Mouse (Mus musculus): Measurements from ENCODE around the gene Tmem74b.

Gene Tmem74b

DNA sequence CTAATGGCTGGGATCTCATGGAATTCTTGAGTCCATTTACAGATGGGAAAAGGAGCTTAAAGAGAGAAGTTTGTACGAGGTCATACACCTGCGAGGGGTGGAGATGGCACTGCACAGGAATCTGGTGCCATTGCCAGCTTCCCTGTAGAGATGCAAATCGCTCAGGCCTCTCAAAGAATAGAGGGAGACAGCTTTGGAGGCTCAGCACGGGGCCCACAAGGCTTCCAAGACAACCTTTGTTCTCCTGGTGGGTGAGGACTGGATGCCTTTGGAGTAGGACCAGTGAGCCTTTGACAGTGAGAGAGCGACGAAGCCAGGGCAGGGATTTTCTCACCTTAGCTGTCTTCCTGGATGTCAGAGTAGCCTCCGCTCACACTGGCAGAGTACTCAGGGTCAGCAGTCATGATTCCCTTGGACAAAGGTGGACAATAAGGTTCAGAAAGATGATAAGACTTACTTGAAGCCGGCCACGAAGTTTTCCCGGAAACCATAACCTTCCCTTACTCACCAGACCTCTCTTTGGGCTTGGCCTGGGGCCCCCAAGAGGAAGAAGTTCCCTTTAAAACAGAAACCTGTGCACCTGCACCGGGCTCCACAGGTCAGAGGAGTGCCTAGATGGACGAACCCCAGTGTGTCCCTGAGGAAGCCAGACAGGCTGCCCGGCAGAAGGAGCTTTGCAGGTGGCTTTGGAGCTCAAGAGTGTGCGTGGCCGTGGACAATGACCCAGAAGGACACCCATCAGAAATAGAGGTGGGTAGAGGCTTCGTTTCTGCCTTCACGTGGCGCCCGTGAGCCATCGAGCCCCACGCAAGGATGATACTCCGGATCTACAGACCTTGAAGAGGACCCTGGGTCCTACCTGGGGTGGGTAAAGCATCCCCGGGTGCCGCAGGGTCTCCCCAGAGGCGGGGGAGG is at the start of gene Tmem74b:
TSS of gene Tmem74b (plus strand) at position 778 of the 915 bp plus-strand sequence.
- peak; percentile 45 for DNase-seq (ENCODE audit: low read depth, low spot score)

DNA sequence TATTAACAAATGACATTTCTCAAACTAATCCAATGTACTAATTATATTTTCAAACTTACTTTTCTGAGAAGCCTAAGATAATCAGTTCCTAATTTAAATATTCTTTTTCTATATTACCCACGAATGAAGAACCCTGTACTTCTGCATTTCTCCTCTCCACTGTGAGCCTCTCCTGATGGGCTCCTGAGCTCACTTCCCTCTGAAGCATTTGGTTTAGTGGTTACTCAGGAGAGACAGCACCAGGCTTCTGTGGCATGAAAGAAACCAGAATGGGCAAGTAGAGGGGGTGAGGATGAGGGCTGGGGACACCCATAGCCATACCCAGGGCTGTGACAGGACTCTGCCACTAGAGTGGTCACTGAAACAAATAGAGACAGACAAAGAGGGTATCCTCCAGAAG is 49.8 kb upstream of the Tmem74b start:
- no peak for DNase-seq (ENCODE audit: low read depth, low spot score)

DNA sequence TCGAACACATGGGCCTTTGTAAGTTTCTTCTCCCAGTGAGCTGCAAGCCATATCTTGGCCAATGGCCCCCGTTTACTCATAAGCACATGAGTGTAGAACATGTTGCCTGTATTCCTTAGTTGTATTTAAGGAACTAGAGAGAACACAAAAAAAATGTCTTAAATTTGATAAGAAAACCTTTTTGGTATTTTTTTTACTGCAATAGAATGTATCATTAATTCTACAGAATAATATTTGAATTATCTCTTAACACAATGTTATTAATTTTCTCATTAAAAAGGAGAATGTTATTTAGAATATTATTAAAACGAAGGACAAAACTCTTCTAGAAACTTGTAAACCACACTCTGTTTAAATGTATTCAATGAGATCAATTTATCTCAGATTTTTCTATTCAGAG is 33.4 kb upstream of the Tmem74b start, which contains the start of gene Rad21l:
TSS of gene Rad21l (minus strand) at position 101 of the 400 bp plus-strand sequence.
- no peak for DNase-seq (ENCODE audit: low read depth, low spot score)

DNA sequence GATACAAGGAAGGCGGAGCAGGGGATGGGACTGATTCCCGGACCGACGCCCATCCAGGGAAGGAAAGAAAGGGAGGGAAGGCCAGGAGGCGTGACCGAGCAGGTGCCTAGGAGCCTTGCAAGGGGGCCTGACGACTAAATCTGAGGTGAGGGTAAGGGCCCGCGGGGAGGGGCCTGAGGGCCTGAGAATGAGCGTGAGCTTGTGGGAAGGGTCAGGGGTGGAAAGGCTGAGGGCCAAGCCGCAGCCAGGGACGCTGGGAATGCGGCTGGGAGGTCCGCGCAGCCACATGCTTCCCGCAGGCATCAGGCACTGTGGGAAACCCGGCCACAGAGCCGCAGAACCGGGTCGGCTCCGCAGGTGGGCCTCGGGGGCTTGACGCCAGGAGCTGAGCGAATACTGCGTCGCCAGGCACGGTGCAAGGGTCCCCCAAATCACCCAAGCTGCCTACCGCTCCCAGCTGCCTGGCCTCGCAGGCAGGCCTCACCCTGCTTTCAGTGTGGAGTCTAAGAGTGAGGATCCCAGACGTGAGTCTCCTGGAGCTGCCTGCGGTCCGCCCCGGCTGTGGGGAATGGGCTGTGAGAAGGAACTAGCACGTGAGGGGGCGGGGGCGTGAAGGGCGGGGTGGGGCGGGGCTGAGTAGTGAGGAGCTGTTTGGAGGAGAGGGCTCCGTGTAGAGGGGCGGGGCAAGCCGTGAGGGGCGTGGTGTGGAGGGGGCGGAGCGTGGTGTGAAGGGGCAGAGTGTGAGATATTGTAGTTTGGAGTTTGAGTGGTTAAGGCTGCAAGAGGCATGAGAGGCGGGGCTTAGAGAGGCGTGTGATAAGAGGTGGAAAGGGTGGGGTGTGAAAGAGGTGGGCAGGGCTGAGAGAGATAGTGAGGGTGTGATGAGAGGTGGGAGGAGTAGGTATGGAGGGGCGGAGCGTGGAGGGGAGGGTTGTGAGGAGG is 31.5 kb upstream of the Tmem74b start:
- peak; percentile 51 for DNase-seq (ENCODE audit: low read depth, low spot score)

DNA sequence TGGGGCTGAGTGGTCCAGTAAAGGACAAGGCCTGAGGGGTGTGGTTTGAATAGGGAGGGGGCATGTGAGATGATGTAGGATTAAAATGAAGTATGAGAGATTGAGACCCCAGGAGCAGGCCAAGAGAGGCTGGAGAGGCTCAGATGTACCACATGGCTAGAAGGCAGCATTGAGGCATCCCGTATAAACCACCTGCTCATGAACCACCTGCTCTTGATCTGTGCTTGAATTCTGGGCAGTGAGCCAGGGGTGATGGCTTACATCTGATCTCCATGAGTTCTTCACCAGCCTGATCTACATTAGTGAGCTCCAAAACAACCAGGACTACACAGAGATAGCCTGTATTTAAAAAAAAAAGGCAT is 30.9 kb upstream of the Tmem74b start:
- no peak for DNase-seq (ENCODE audit: low read depth, low spot score)

DNA sequence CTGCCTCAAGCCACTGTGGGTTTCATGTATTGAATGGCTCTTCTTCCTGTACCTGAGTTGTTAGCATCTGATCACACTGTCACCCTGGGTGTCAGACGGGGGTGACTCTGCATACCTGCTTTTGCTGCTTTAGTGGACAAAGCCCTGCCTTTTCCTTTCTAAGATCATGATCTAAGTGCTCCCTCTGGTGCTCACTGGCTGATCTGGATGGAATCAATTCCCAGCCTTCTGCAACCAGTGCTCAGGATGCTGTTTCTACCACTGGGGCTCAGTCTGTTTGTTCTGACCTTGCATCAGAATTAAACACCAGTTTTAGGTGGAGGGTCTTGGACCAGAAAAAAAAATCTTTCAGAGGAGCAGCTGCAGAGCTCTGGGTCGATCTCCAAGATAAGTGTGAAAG is 25.6 kb upstream of the Tmem74b start:
- peak; percentile 16 for DNase-seq (ENCODE audit: low read depth, low spot score)

DNA sequence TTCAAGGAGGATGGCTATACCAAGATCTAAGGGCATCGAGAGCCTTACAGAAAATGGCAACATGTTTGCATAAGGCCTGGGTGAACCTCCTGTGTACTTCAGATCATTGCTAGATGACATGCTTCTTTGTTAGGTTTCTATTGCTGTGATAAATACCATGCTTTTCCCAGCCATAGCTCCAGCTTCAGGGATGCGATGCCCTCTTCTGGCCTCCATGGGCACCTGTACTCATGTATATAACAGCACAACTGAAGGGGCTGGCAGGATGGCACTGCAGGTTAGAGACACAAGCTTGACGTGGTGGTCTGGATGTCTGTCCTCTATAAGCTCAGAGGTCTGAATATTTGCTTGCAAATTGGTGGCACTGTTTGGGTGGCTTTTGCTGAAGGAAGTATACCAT is 19.5 kb upstream of the Tmem74b start:
- DNase-seq (ENCODE audit: low read depth, low spot score) = peak; percentile 13

DNA sequence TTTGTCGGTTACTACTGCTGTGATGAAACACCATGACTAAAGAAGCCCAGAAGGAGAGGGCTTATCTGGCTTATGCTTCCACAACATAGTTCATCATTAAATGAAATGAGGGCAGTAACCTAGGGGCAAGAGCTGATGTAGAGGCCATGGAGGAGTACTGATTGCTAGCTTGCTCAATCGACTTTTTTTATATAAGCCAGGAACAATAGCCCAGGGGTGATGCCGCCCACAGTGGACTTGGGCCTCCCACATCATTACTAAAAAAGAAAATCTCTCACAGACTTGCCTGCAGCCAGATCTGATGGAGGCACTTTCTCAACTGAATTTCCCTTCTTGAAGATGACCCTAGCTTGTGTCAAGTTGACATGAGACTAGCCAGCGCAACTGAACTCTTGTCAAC is 18.8 kb upstream of the Tmem74b start:
- no peak for DNase-seq (ENCODE audit: low read depth, low spot score)

DNA sequence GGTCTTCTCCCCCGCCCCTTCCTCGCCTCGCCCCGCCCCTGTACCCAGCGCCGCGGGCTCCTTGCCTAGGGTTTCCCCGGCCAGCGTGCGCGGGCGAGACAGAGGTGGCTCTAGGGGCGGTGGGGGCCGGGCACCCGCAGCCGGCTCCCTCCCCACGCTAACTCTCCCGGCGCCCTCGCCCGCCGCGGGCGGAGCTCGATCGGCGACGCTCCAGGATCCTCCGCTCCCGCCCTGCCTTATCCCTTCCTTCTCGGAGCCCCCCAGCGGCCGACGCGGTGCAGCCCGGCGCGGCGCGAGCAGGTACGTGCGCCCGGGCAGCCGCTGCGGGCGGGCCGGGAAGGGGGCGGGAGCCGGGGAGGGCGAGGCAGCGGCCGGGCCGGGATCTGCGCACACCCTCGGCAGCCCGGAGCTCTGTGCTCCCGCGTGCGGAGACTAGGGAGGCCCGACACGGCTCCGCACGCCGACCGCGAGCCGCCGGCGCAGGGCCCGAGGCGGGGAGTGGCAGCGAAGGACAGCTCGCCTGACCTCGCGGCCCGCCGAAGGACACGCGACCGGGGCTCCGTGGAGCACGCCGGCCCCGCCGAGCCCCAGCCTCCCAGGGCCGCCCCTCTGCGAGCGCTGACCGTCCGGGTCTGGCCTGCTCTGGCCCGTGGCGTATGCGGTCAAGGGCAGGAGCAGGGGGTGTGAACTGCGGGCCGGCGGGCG is 490 bp downstream of the Tmem74b start:
- DNase-seq (ENCODE audit: low read depth, low spot score) = peak; percentile 49

DNA sequence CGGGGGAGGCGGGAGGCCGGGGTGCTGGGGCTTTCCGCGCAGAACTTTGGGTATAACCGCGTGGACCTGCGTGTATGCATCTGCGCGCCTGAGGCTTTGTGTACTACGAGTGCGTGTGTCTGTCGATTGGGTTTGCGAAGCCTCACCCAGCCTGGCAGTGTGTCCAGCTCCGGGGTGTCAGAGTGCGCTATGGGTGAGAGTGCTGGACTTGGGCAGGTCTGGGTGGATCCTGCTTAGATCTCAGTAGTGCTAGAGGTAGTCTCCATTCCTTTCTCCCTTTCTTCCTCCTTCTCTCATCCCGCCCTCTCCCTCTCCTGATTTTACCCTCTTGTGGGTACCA is 1.0 kb downstream of the Tmem74b start:
- DNase-seq (ENCODE audit: low read depth, low spot score) = peak; percentile 47

DNA sequence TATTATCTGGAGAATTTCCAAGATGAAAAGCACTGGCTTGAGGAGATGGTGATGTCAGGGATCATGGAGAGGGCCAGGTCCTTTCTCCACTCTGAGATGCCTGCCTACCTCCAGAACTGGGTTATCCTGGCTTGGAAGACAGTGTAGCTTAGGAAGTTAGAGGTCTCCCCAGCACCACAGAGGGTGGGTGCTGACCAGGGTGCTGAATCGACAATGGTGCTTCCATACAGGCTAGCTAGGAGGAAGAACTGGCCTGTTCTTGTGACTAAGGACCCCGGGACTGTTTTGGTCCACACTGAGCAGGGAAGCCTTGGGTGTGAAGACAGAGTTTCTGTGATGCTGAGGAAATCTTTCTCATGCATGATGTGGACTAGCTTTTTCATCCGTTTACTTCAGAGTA is 10.8 kb downstream of the Tmem74b start:
- DNase-seq (ENCODE audit: low read depth, low spot score) = peak; percentile 60

DNA sequence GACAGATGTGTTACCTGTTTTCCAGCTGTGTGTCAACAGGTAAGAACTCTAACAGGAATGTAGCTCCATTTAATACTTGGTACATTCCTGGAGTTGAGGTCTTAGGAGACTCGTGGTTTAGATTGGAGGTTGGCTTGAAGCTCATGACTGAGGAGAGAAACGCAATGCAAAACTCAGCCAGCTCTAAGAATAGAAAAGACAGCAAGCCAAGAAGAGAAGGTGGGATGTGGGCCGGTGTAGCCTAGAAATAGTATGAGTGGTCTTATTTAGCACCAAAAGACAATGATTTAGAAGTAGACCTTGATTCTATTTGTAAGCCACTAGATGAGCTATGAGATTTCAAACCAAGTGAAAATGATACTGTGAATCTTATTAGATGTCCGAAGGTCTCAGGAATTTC is 13.7 kb downstream of the Tmem74b start:
- no peak for DNase-seq (ENCODE audit: low read depth, low spot score)

DNA sequence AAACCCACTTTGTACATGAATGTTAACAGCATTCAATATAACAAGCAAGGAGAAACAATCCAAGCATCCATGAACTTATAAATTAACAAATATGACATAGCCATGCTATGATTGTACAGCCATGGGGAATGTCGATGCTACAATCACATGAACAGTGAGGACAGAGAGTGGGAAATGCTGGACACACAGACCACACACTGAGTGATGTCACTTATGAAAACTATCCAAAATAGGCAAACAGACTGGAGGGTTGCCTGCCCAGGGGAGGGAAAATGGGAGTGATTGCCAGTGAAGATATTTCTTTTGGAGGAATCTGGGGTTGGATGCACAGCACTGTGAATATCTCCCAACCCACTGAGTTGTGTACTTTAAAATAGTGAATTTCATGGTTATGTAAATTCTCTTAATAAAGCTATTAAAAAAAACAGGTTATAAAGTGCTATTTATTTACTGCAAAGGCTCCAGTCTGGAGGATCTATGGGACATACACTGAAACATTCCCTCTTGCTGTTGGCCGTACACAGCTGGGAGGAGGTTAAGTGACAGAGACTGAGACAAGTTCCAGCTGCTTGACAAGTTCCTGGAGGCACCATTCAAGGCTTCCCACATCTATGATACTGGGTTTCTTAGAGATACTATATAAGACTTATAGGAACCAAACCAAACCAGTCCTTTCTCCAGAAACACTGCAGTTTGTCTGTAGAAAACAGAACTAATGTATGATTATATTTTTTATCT is 14.7 kb downstream of the Tmem74b start:
- no peak for DNase-seq (ENCODE audit: low read depth, low spot score)

DNA sequence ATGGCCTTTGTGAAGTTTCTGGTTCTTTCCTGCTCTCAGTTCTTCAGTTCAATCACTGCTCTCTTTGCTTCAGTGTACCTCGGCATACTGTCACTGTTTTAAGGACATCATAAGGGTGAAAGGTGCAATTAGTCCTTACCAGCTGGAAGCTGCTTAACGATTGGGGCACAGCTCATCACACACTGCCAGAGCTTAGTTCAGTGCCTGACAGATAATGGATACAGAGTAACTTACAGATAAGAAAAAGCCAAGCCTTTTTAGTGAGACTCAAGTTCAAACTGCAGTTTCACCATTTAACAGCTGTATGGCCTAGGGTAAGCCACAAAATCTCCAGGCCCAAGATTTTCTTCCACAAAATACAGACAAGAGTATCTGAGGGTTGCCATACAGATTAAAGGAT is 22.3 kb downstream of the Tmem74b start:
- no peak for DNase-seq (ENCODE audit: low read depth, low spot score)

DNA sequence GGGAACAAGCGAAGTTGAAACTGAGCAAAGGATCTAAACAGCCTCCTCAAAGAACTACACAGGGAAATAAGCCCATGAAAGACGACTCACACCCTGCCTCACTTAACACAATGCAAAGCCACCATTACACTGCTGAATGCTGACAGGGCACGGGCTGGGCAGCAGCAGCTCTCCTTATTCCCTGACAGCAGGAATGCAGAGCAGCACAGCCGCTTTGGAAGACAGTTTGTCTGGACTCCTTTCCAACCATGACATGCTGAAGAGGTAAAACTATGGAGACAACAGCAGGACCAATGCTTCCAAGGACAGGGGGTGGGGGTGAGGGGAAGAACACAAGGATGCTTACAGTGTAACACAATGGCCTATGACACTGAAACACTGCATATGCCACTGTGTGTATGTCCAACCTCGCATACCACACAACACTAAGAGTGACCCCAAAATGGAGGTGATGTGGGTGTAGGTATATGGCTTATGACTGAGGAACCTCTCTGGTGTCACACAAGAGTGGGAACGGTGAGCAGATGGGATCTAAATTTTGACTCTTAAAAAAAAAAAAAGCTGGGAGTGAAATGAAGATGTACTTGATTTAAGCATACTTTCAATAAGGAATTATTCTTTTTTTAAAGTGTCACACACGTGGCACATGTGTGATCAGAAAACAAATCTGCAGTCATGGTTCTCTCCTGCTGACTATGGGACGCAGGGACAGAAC is 31.5 kb downstream of the Tmem74b start:
- DNase-seq (ENCODE audit: low read depth, low spot score) = no peak

DNA sequence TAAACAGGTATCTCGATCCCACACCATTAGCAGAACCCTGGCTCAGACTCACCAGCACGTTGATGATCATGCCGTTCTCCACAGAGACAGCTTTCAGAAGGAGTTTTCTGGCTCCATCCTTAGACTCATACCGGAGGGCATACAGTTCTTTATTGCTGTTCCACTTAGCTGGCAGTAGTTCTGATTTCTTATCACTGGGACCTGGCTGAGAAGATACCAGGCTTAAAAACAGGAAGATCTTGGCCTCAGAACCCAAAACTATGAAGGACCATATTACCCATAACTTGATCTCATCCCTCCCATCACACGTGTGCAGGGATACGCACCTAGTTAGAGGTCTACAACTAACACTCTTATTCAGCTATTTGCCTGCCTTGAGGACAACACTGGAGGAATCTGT is 33.6 kb downstream of the Tmem74b start:
- no peak for DNase-seq (ENCODE audit: low read depth, low spot score)

DNA sequence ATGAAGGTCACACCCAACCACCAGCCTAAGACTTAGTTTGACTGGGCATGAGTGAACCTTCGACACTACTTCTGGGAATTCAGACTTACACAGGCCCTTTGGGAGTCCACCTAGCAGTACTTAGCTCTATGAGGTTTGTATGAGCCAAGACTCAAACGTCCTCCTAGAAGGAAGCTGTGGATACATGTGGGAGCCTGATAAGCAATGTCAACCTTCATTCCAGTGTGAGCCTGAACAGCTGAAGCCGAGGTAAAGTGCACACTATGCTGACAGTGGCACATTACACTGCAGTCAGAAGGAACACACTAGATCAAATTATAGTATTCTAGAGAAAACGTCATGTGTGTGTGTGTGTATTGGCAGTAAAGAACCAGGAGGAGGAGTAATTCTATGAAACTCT is 36.7 kb downstream of the Tmem74b start:
- DNase-seq (ENCODE audit: low read depth, low spot score) = no peak

DNA sequence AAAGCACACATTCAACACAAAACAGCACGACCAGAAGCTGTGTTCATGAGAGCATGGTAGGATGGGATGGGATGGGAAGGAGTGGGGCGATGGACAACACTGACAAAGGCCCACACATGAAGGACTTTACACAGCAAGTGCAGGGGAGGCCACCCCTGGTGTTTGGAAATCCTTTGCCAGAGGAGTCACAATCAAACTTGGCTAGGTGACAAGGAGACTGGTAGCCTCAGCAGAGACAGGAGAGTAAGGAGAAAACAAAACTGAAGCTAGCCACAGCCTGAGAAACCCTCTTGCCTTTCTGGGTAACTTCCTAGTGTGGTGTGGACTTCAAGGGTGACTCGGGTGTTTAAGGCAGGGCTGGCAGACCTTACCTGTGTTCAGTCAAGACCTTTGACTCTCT is 37.3 kb downstream of the Tmem74b start:
- DNase-seq (ENCODE audit: low read depth, low spot score) = no peak

DNA sequence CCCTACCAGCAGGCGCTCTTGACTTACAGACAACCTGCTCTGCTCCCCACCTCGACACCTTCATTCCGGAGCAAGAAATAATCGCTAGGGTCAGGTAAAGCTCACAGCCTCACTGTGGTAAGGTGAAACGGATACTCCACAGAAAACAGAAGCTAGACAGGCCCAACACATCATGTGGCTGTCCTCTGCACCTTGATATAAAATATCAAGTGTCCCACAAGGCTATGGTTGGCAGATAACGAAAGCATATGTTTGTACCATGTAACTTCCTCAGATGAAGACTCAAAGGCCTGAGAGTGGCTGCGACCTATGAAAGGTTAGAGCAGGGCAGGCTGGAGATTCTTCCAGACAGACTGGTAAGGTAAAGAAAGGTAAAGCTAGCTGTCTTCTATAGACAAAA is 37.7 kb downstream of the Tmem74b start:
- DNase-seq (ENCODE audit: low read depth, low spot score) = no peak

DNA sequence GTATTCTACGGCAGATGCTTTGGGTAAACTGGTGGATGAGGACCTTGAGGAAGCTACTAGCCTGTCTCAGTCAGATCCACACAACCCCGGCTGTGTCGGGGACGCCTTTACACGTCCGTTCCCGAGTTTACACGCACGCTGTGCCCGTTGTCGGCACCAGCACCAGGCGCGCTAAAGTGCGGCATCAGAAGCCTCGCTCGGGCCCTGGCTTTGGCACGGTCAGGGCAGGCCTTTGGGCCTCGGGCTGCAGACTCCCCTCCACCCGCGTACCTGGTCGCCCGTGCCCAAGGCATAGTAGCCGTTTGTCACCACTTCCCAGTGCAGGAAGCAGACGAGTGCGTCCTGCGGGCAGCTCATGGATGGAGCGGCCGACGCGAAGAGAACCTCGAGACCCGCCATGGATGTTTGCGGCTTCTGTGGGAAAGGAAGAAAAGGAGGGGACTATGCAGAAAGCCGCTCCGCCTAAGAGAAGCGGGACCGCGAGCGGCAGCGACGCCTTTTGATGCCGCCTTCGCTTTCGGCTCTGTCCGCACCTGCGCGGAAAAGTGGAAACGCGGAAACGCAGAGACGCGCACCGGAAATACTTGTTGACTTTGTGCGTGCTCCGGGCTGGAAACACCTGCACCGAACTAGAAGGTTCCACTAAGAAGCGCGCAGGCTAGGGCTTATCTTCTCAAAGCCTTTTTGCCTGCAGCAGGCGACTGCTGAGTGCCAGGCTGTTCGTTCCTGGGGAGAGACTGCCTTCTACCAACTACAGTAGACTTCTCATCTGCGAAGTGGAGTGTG is 39.1 kb downstream of the Tmem74b start:
- peak; percentile 94 for DNase-seq (ENCODE audit: low read depth, low spot score)
